Mouse (Mus musculus): ENCODE results near the gene Cryzl2. TPM values are rescaled to one million over a fixed set of nuclear protein-coding genes. Genes with fewer than 3 reads are reported as not detected.

Cryzl2 gene
- polyA plus RNA-seq, 1 experiment = 0.09 TPM

GRCm38 (mm10) chr1:157438290-157438689, 20.1 kb upstream of the Cryzl2 start:
- no peak for TF ChIP-seq MAX (IDR thresholded peaks at IDR 0.05)
- no peak for TF ChIP-seq MYOD1 (IDR thresholded peaks at IDR 0.05; ENCODE audit: control insufficient read depth, insufficient read length, low read depth)
- TF ChIP-seq USF1 (IDR thresholded peaks at IDR 0.05; ENCODE audit: low read depth) = no peak
- TF ChIP-seq CEBPB (IDR thresholded peaks at IDR 0.05; ENCODE audit: low read depth) = no peak
- no peak for TF ChIP-seq CTCF (IDR thresholded peaks at IDR 0.05; ENCODE audit: control insufficient read depth, insufficient read depth, insufficient read length)
- TF ChIP-seq MYOG (IDR thresholded peaks at IDR 0.05; ENCODE audit: control insufficient read depth, extremely low read depth, insufficient read length) = no peak
- TF ChIP-seq FOSL1 (IDR thresholded peaks at IDR 0.05; ENCODE audit: insufficient read depth, low read length, poor library complexity, severe bottlenecking) = no peak
- Histone ChIP-seq H3K79me3 (ENCODE audit: low read depth) (no peaks in the 10 kb centered on the region), H3K4me3 (ENCODE audit: insufficient read depth, poor library complexity, severe bottlenecking) (no peak overlapping the region), H3K36me3 (ENCODE audit: control insufficient read depth, insufficient read depth) (no peaks in the 10 kb centered on the region), H3K79me2 (ENCODE audit: control insufficient read depth, insufficient read depth) (no peaks in the 10 kb centered on the region), H3ac (ENCODE audit: control insufficient read depth, insufficient read length, low read depth) (no peak overlapping the region), H3K27me3 (ENCODE audit: control insufficient read depth, insufficient read depth, insufficient read length) (no peaks in the 10 kb centered on the region)

GRCm38 (mm10) chr1:157439101-157439500, 19.3 kb upstream of the Cryzl2 start:
- Histone ChIP-seq H3K79me2 (ENCODE audit: control insufficient read depth, insufficient read depth) (no peaks in the 10 kb centered on the region), H3K79me3 (ENCODE audit: low read depth) (no peaks in the 10 kb centered on the region), H3K27me3 (ENCODE audit: control insufficient read depth, insufficient read depth, insufficient read length) (no peaks in the 10 kb centered on the region), H3ac (ENCODE audit: control insufficient read depth, insufficient read length, low read depth) (no peak overlapping the region), H3K4me3 (ENCODE audit: insufficient read depth, poor library complexity, severe bottlenecking) (no peak overlapping the region), H3K36me3 (ENCODE audit: control insufficient read depth, insufficient read depth) (no peaks in the 10 kb centered on the region)
- TF ChIP-seq CEBPB (IDR thresholded peaks at IDR 0.05; ENCODE audit: low read depth) (no peak), MAX (IDR thresholded peaks at IDR 0.05) (no peak), FOSL1 (IDR thresholded peaks at IDR 0.05; ENCODE audit: insufficient read depth, low read length, poor library complexity, severe bottlenecking) (no peak), CTCF (IDR thresholded peaks at IDR 0.05; ENCODE audit: control insufficient read depth, insufficient read depth, insufficient read length) (no peak), USF1 (IDR thresholded peaks at IDR 0.05; ENCODE audit: low read depth) (no peak), MYOG (IDR thresholded peaks at IDR 0.05; ENCODE audit: control insufficient read depth, extremely low read depth, insufficient read length) (no peak), MYOD1 (IDR thresholded peaks at IDR 0.05; ENCODE audit: control insufficient read depth, insufficient read length, low read depth) (no peak)

- no peak overlapping the region for H3ac ChIP-seq (ENCODE audit: control insufficient read depth, insufficient read length, low read depth)
- H3K36me3 ChIP-seq (ENCODE audit: control insufficient read depth, insufficient read depth) = no peaks in the 10 kb centered on the region
- no peak overlapping the region for H3K4me3 ChIP-seq (ENCODE audit: insufficient read depth, poor library complexity, severe bottlenecking)
- H3K27me3 ChIP-seq (ENCODE audit: control insufficient read depth, insufficient read depth, insufficient read length) = no peaks in the 10 kb centered on the region
- no peaks in the 10 kb centered on the region for H3K79me2 ChIP-seq (ENCODE audit: control insufficient read depth, insufficient read depth)
- H3K79me3 ChIP-seq (ENCODE audit: low read depth) = no peaks in the 10 kb centered on the region
- TF ChIP-seq CEBPB (IDR thresholded peaks at IDR 0.05; ENCODE audit: low read depth) (no peak), CTCF (IDR thresholded peaks at IDR 0.05; ENCODE audit: control insufficient read depth, insufficient read depth, insufficient read length) (no peak), USF1 (IDR thresholded peaks at IDR 0.05; ENCODE audit: low read depth) (no peak), MAX (IDR thresholded peaks at IDR 0.05) (no peak), MYOG (IDR thresholded peaks at IDR 0.05; ENCODE audit: control insufficient read depth, extremely low read depth, insufficient read length) (no peak)
Observed at GRCm38 (mm10) chr1:157439973-157440641, 18.3 kb upstream of the Cryzl2 start.

GRCm38 (mm10) chr1:157443026-157443722, 15.2 kb upstream of the Cryzl2 start:
- Histone ChIP-seq H3K4me3 (ENCODE audit: insufficient read depth, poor library complexity, severe bottlenecking) (no peak overlapping the region), H3K36me3 (ENCODE audit: control insufficient read depth, insufficient read depth) (no peaks in the 10 kb centered on the region), H3ac (ENCODE audit: control insufficient read depth, insufficient read length, low read depth) (no peak overlapping the region), H3K79me2 (ENCODE audit: control insufficient read depth, insufficient read depth) (no peaks in the 10 kb centered on the region), H3K27me3 (ENCODE audit: control insufficient read depth, insufficient read depth, insufficient read length) (no peaks in the 10 kb centered on the region), H3K79me3 (ENCODE audit: low read depth) (no peaks in the 10 kb centered on the region)
- TF ChIP-seq FOSL1 (IDR thresholded peaks at IDR 0.05; ENCODE audit: insufficient read depth, low read length, poor library complexity, severe bottlenecking) (no peak), CTCF (IDR thresholded peaks at IDR 0.05; ENCODE audit: control insufficient read depth, insufficient read depth, insufficient read length) (no peak), CEBPB (IDR thresholded peaks at IDR 0.05; ENCODE audit: low read depth) (no peak), MYOG (IDR thresholded peaks at IDR 0.05; ENCODE audit: control insufficient read depth, extremely low read depth, insufficient read length) (no peak), USF1 (IDR thresholded peaks at IDR 0.05; ENCODE audit: low read depth) (no peak), MAX (IDR thresholded peaks at IDR 0.05) (no peak), MYOD1 (IDR thresholded peaks at IDR 0.05; ENCODE audit: control insufficient read depth, insufficient read length, low read depth) (no peak)

- H3K4me3 ChIP-seq (ENCODE audit: insufficient read depth, poor library complexity, severe bottlenecking) = no peak overlapping the region
- H3K27me3 ChIP-seq (ENCODE audit: control insufficient read depth, insufficient read depth, insufficient read length) = no peaks in the 10 kb centered on the region
- no peaks in the 10 kb centered on the region for H3K79me2 ChIP-seq (ENCODE audit: control insufficient read depth, insufficient read depth)
- no peak for TF ChIP-seq FOSL1 (IDR thresholded peaks at IDR 0.05; ENCODE audit: insufficient read depth, low read length, poor library complexity, severe bottlenecking)
- no peak for TF ChIP-seq CEBPB (IDR thresholded peaks at IDR 0.05; ENCODE audit: low read depth)
- no peak for TF ChIP-seq MYOG (IDR thresholded peaks at IDR 0.05; ENCODE audit: control insufficient read depth, extremely low read depth, insufficient read length)
- no peak for TF ChIP-seq MAX (IDR thresholded peaks at IDR 0.05)
- no peaks in the 10 kb centered on the region for H3K36me3 ChIP-seq (ENCODE audit: control insufficient read depth, insufficient read depth)
- no peaks in the 10 kb centered on the region for H3K79me3 ChIP-seq (ENCODE audit: low read depth)
- no peak overlapping the region for H3ac ChIP-seq (ENCODE audit: control insufficient read depth, insufficient read length, low read depth)
Observed at GRCm38 (mm10) chr1:157443723-157444561, 14.4 kb upstream of the Cryzl2 start.

Data from C2C12 (cell line).